13 mouse cellular contexts compared by ENCODE assay signal in the genomic region with DNA sequence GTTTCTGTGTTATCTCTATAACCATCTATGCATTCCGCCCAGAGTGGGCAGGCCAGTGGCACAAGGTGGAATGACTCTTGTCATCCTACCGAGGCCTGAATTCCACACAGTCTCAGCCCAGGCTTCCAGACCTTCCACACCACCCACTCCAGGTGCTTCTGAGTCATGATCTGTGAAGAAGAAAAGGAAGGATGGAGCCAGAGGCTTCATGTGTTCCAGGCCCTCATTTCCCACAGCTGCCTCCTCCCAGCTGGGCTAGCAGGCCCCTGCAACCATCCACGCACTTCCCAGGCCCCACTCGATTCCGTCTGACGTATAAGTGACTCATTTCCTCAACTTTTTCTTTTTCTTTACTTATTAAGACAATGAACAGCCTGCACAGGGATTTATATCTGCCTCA.
"Had no signal": no experiment of that assay in that cellular context is flagged by ENCODE, and none has a peak within 500 bp of the region (broad histone marks: within the 10 kb centered on the region; RNA-seq: fewer than 3 reads in every experiment).

No protein-coding gene starts in this region.

- H3K9me3 ChIP-seq: limb, embryonic 10.5 days; liver, embryonic 15.5 days; midbrain, embryonic 13.5 days; neural tube, embryonic 12.5 days had no signal

- H3K4me3 ChIP-seq: limb, embryonic 10.5 days; liver, embryonic 15.5 days; midbrain, embryonic 13.5 days; neural tube, embryonic 12.5 days had no signal

- H3K27ac ChIP-seq: limb, embryonic 10.5 days; liver, embryonic 15.5 days; midbrain, embryonic 13.5 days; neural tube, embryonic 12.5 days had no signal

- H3K36me3 ChIP-seq: limb, embryonic 10.5 days; liver, embryonic 15.5 days; midbrain, embryonic 13.5 days; neural tube, embryonic 12.5 days had no signal

- H3K9ac ChIP-seq: liver, embryonic 15.5 days; midbrain, embryonic 13.5 days; neural tube, embryonic 12.5 days had no signal

- H3K27me3 ChIP-seq: liver, embryonic 15.5 days; neural tube, embryonic 12.5 days had no signal

- ATAC-seq: intestine, embryonic 16.5 days; lung, postnatal 0 days; midbrain, embryonic 13.5 days had no signal

- H3K4me1 ChIP-seq: limb, embryonic 10.5 days; liver, embryonic 15.5 days had no signal

- H3K4me2 ChIP-seq: liver, embryonic 11.5 days; liver, embryonic 15.5 days; midbrain, embryonic 13.5 days; neural tube, embryonic 12.5 days had no signal

- DNase-seq: kidney, adult 8-10 months; kidney, postnatal 25 days; lung, adult 2 months; lung, postnatal 36 days; retina, postnatal 1 day; right cerebral cortex, postnatal 25 days had no signal
